Mouse (Mus musculus) cerebellum, adult 2 months (tissue): ENCODE measurements around the gene Zfp661.

Source experiments
- CTCF ChIP-seq: fragments of 200-500 bp; IDR thresholded peaks from 2 replicates; pipeline ENCODE4 v1.5.1; 2011; ENCODE audit warnings: low read depth, mild to moderate bottlenecking, control low read depth, low read length, moderate library complexity, borderline replicate concordance; ENCODE audit not compliant: insufficient read depth
- POLR2A ChIP-seq: fragments of 200-500 bp; IDR thresholded peaks from 2 replicates; pipeline ENCODE4 v1.6.1; 2011; ENCODE audit warnings: low read length, control low read depth, borderline replicate concordance; ENCODE audit not compliant: insufficient read depth

DNA sequence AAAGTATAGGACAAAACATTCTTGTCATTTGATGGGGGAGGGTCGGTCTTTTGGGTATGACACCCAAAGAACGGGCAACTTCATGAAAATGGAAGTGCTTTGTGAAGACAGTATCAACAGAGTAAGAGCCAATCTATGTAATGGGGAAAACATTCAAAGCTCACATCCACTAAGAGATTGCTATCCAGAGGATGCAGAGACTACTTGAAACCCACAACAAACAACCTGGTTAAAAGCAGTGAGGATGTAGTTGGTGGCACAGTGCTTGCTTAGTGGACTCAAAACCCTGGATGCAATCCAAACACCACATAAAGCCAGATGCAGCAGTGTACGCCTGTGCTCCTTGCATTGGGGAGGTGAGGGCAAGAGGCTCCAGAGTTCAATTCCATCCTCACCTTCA, 32.4 kb upstream of the Zfp661 start:
- TF ChIP-seq POLR2A (no peak), CTCF (no peak)
